Mouse (Mus musculus) bone marrow macrophage, adult 2 months (primary cell): Measurements from ENCODE around the gene Gp9. TPM values are rescaled to one million over a fixed set of nuclear protein-coding genes. Genes with fewer than 3 reads are reported as not detected.

ENCODE experiments used
- H3K27ac ChIP-seq: 2 replicates; pipeline ENCODE4 v1.5.1; 2012; ENCODE audit warnings: low read depth, low read length; ENCODE audit not compliant: insufficient read depth
- H3K4me1 ChIP-seq: 2 replicates; pipeline ENCODE4 v1.6.1; 2012; ENCODE audit warnings: low read length; ENCODE audit not compliant: control insufficient read depth, insufficient read depth
- H3K4me3 ChIP-seq: 2 replicates; pipeline ENCODE4 v1.5.1; 2012; ENCODE audit warnings: mild to moderate bottlenecking, low read length, moderate library complexity; ENCODE audit not compliant: insufficient read depth
- CTCF ChIP-seq: IDR thresholded peaks from 2 replicates; pipeline ENCODE4 v1.5.1; 2012; ENCODE audit warnings: low read depth, mild to moderate bottlenecking, low read length, moderate library complexity
- POLR2A ChIP-seq: IDR thresholded peaks from 2 replicates; pipeline ENCODE4 v1.6.1; 2012; ENCODE audit warnings: mild to moderate bottlenecking, low read depth, low read length, borderline replicate concordance
- polyA plus RNA-seq: library from polyadenylated mRNA; stranded (reverse); fragments of >200 nt; gene quantifications from 2 replicates; pipeline ENCODE4 v1.2.4, GENCODE M21; 2012; ENCODE audit not compliant: missing spikeins, insufficient read depth, insufficient read length

The Gp9 gene
- polyA plus RNA-seq, 1 experiment: not detected

DNA sequence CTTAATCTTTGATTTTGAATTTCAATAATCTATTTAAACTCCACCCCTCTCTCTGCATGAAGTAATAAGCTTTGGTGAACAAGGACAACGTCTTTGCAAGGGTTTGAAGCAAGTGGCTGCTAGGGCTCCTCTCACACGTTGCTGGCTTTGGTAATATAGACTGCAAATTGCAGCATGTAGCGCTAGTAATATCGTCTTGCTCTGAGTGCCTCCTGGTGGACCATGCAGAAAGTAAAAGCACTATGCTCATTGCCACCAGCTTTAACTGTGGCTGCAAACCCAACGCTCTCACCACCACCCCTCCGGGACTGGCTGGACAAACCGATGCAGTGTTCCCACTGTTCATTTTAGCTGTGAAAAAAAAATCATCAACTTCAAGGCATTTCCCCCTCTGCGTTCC, 7.2 kb upstream of the Gp9 start:
- no peak for TF ChIP-seq CTCF
- no peak for TF ChIP-seq POLR2A
- H3K27ac ChIP-seq: no peak overlapping the region

DNA sequence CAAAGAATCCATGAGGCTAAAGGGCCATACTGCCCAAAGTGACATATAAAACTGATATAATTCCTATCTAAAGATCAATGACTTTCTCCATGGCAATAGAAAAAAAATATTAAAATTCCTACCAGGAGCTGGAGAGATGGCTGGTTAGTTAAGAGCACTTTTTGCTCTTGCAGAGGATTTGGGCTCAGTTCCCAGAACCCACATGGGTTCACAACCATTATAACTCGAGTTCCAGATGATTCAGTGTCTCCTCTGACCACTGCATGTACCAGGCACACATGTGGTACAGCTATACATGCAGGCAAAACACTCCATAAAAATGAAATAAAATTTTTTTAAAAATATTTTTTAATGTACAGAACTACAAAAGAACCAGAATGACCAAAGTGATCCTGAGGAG, 3.4 kb upstream of the Gp9 start:
- H3K27ac ChIP-seq: no peak overlapping the region
- TF ChIP-seq POLR2A: no peak
- no peak for TF ChIP-seq CTCF
- no peak overlapping the region for H3K4me3 ChIP-seq
- H3K4me1 ChIP-seq: peaks cover 8% of the 10 kb centered on the region

More for the DNA sequence above, 7.2 kb upstream of the Gp9 start:
- H3K4me1 ChIP-seq: no peaks in the 10 kb centered on the region
- no peak overlapping the region for H3K4me3 ChIP-seq

GRCm38 (mm10) chr6:87774909-87775308, 3.0 kb upstream of the Gp9 start:
- peaks cover 8% of the 10 kb centered on the region for H3K4me1 ChIP-seq
- H3K4me3 ChIP-seq: no peak overlapping the region

GRCm38 (mm10) chr6:87775588-87776245, 2.2 kb upstream of the Gp9 start:
- Histone ChIP-seq H3K4me3 (no peak overlapping the region), H3K4me1 (peaks cover 8% of the 10 kb centered on the region), H3K27ac (no peak overlapping the region)
- TF ChIP-seq POLR2A (no peak), CTCF (no peak)

More at GRCm38 (mm10) chr6:87774909-87775308, 3.0 kb upstream of the Gp9 start:
- H3K27ac ChIP-seq: no peak overlapping the region
- TF ChIP-seq CTCF (no peak), POLR2A (no peak)

- TF ChIP-seq POLR2A (no peak), CTCF (no peak)
- peaks cover 8% of the 10 kb centered on the region for H3K4me1 ChIP-seq
- no peak overlapping the region for H3K27ac ChIP-seq
- no peak overlapping the region for H3K4me3 ChIP-seq
Measured at GRCm38 (mm10) chr6:87776663-87777062, 1.2 kb upstream of the Gp9 start.

DNA sequence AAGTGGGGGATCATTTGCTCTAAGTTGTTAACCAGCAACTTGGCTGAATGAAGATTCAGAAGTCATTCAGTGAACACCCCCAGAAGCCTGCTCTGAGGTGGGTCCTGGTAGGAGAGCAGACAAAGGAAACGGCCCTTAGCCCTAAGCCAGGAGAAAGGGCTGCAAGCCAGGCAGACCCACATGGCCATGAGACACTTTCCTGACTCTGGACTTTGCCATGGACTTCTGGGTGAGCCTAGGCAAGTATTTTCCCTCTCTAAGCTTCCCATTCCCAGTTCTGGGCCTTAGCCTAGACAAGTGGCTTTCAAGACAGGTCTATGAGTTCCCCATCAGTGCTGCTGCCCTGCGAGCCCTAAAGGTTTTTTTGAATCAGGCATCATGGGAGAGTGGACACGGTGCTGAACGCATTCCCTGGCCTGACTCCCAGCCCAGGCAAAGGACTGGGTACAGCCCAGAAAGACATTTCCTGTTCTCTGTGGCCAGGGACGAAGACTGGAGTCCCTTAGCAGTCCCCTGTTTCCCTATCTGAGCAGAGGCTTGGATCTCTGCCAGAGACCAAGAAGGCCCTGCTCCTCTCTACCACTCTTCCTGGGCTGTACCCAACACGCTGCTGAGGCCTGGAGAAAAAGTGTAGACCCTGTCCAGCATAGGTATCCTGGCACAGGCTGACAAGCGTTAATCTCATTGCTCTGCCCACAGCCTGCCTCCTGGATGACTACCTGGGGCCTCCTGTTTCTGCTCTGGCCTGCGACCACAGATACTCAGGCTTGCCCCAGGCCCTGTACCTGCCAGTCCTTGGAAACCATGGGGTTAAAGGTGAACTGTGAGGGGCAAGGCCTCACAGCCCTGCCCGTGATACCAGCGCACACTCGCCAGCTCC, 662 bp downstream of the Gp9 start:
- peaks cover 8% of the 10 kb centered on the region for H3K4me1 ChIP-seq
- H3K4me3 ChIP-seq: no peak overlapping the region
- TF ChIP-seq CTCF (no peak), POLR2A (no peak)
- no peak overlapping the region for H3K27ac ChIP-seq

DNA sequence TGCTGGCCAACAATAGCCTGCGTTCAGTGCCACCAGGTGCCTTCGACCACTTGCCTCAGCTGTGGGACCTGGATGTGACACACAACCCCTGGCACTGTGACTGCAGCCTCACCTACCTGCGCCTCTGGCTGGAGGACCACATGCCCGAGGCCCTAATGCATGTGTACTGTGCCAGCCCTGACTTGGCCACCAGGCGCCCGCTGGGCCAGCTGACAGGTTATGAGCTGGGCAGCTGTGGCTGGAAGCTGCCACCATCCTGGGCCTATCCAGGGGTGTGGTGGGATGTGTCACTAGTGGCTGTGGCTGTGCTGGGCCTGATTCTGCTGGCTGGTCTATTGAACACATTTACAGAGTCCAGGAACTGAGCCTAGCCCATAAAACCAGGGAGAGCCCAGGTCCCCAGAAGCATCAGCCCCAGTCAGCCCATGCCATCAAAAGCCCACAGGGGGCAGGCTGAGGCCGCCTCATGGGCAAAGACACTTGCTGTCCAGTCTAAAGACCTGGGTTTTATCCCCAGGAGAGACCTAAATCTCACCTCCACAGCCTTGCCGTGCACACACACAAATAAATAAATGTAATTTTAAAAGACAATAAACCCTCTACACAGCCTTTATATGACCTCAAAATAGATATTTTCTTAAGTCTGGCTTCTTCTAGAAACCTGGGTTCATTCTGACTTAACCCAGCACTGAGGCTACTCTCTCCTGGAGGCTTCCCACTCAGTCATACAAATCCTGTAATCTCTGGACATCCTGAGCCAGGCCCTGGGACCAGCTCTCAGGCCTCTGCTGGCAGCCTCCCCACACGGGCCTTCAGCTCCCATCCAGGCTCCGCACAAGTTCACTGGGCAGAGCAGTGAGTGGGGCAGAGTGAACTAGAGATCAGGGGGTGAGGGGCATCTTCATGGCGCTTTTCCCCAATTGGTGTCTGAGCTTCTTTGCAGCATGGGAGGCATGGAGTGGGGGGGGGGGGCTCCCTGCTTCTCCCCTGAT, 1.6 kb downstream of the Gp9 start:
- Histone ChIP-seq H3K4me1 (peaks cover 8% of the 10 kb centered on the region), H3K27ac (no peak overlapping the region), H3K4me3 (no peak overlapping the region)
- no peak for TF ChIP-seq POLR2A
- no peak for TF ChIP-seq CTCF

- no peak for TF ChIP-seq POLR2A
- TF ChIP-seq CTCF: no peak
- Histone ChIP-seq H3K4me1 (peaks cover 8% of the 10 kb centered on the region), H3K27ac (no peak overlapping the region), H3K4me3 (no peak overlapping the region)
Measured at GRCm38 (mm10) chr6:87780546-87781301, 2.9 kb downstream of the Gp9 start.

DNA sequence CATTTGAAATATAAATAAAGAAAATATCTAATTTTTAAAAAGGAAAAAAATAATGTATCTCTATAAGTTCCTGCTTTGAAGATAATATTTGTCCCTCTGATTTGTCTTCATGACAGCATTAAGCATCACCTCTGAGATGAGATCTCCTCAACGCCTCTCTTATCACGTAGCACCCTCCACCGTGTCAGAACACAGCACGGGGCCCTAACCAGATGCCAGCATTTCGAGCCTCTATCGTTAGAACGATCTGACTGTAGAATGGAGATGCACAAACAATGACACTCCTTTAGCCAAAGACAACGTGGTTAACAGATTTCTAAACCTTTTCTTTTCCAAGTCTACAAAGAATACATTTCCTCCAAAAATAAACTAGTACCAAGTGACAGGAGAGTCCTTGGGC, 6.2 kb downstream of the Gp9 start:
- Histone ChIP-seq H3K4me1 (peaks cover 2% of the 10 kb centered on the region), H3K27ac (no peak overlapping the region), H3K4me3 (no peak overlapping the region)
- TF ChIP-seq CTCF (no peak), POLR2A (no peak)
